Mouse (Mus musculus) hindbrain, embryonic 11.5 days (tissue): ENCODE data around the gene 4930522L14Rik. TPM values are rescaled to one million over a fixed set of nuclear protein-coding genes. Genes with fewer than 3 reads are reported as not detected.
"Not testable (repeated sequence)": the region's sequence is repeated elsewhere in the genome, so short reads cannot be mapped to it uniquely, and the experiment has no call there.

ENCODE experiments used
- ATAC-seq: fragments of 200-750 bp; cut with Nextera tagmentation; 2 replicates; pipeline ENCODE4 v1.8.0; 2017; ENCODE audit warnings: mild to moderate bottlenecking, moderate TSS enrichment, moderate library complexity; ENCODE audit not compliant: low FRiP score
- DNase-seq: peaks from one replicate; pipeline ENCODE4 v3.0.0-alpha.2; 2015; ENCODE audit warnings: low spot score
- H3K27ac ChIP-seq: fragments of 300-500 bp; sonication (generic); 2 replicates; pipeline ENCODE4 v1.5.1; 2014; ENCODE audit warnings: mild to moderate bottlenecking, low read depth, low read length
- H3K27me3 ChIP-seq: fragments of 300-500 bp; sonication (generic); 2 replicates; pipeline ENCODE4 v1.6.1; 2014; ENCODE audit warnings: mild to moderate bottlenecking, low read length, moderate library complexity, mixed read lengths; ENCODE audit not compliant: control insufficient read depth, insufficient read depth
- H3K36me3 ChIP-seq: fragments of 300-500 bp; sonication (generic); 2 replicates; pipeline ENCODE4 v1.6.1; 2014; ENCODE audit warnings: mild to moderate bottlenecking, low read length, moderate library complexity, mixed read lengths; ENCODE audit not compliant: control insufficient read depth, insufficient read depth
- H3K4me1 ChIP-seq: fragments of 300-500 bp; sonication (generic); replicated peaks from 2 replicates; pipeline ENCODE4 v1.6.1; 2014; ENCODE audit warnings: low read length, mixed read lengths; ENCODE audit not compliant: control insufficient read depth, insufficient read depth
- H3K4me2 ChIP-seq: fragments of 300-500 bp; sonication (generic); replicated peaks from 2 replicates; pipeline ENCODE4 v1.6.1; 2014; ENCODE audit warnings: mild to moderate bottlenecking, low read depth, low read length
- H3K4me3 ChIP-seq: fragments of 300-500 bp; sonication (generic); 2 replicates; pipeline ENCODE4 v1.5.1; 2014; ENCODE audit warnings: low read depth, low read length
- H3K9ac ChIP-seq: fragments of 300-500 bp; sonication (generic); 2 replicates; pipeline ENCODE4 v1.6.1; 2014; ENCODE audit warnings: low read depth, low read length
- H3K9me3 ChIP-seq: fragments of 300-500 bp; sonication (generic); 2 replicates; pipeline ENCODE4 v1.6.1; 2016; ENCODE audit warnings: low read length; ENCODE audit not compliant: control insufficient read depth
- WGBS: fragments of 180-500 bp; shearing (Covaris S2); extraction: QIAGEN DNeasy Blood & Tissue Kit; methylation state at CpG from one replicate; pipeline ENCODE4 v1.1.7; 2014; 5-methylcytosine and 5-hydroxymethylcytosine counted together
- polyA plus RNA-seq: library from polyadenylated mRNA; unstranded; fragments of >200 nt; fragmentation: Nextera tagmentation; extraction: Ambion mirVana; gene quantifications from 2 replicates; pipeline ENCODE4 v1.2.1, GENCODE M21; 2014

4930522L14Rik gene
- 6.8 and 8.4 TPM in 2 replicates for polyA plus RNA-seq

DNA sequence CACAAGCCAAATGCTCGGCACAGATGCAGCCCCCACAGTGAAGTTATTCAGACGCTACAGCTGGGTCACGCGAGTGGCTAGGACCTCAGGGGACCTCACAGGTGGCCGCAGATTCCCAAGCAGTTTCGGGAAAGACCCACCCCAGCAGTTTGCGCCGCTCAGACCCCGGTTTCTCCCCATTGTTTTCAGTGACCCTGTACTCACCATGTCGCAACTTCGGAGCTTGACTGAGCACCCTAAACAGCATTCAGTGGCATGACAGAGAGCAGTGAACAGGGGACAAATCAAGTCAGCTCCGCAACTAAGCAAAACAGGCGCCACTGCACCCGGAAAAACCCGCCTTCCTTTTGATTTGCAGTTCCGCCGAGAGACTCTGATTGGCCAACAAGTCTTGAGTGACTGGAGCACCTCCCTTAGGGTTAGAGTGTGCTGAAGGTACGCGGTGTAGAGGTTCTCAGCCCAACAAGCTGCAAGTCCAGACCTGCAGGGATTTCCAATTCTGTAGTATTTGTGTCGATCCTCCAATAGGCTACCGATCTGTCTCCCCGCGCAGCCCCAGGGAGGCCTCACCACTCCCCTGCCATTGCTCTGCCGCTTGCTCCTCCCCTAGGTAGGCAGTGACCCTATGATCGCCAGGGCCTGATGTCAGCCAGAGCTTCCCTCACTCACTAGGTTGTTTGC, at the start of gene 4930522L14Rik:
Gene 4930522L14Rik, minus strand, starts transcription at position 496 of the 681 bp plus-strand sequence.
- H3K36me3 ChIP-seq, H3K9me3 ChIP-seq, H3K27ac ChIP-seq, H3K4me1 ChIP-seq, H3K27me3 ChIP-seq: not testable (repeated sequence)
- DNase-seq (peak; percentile 47), ATAC-seq (peak; percentile 98)
- Histone ChIP-seq H3K4me3 (peak within 1 kb of the TSS; percentile 47), H3K4me2 (peak within 1 kb of the TSS; percentile 48), H3K9ac (peak within 1 kb of the TSS; percentile 49)
- WGBS: under 1% methylated on average over 23 of the region's 25 CpGs

- not testable (repeated sequence) for H3K27me3 ChIP-seq, DNase-seq, H3K4me2 ChIP-seq, H3K27ac ChIP-seq, H3K4me3 ChIP-seq, H3K9me3 ChIP-seq, ATAC-seq, H3K4me1 ChIP-seq, H3K9ac ChIP-seq, H3K36me3 ChIP-seq
These were observed 49.8 kb upstream of the 4930522L14Rik start for GRCm38 (mm10) chr5:109801466-109801865.

DNA sequence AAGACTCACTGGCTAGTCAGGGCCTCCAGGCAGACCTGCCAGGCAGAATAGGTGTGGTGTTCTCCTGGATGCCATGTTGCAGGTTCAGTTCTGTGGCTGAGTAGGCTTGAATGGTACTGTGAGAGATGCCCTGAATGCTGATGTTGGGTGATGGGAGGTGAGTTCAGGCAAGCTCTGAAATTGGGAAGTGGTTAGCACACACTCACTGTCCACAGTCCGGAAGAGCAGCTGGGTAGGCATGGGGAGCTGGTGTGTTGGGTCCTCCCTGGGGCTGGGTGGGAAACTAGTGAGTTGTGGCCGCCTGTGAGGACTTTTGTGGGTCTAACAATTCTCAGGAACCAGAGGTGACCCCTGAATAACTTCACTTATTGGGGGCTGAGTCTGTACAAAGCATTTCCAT, 48.3 kb upstream of the 4930522L14Rik start:
- 78% methylated on average over 2 of the region's 2 CpGs for WGBS
- not testable (repeated sequence) for H3K36me3 ChIP-seq, H3K27me3 ChIP-seq, ATAC-seq, H3K9me3 ChIP-seq, H3K4me1 ChIP-seq, H3K27ac ChIP-seq, H3K9ac ChIP-seq, DNase-seq, H3K4me2 ChIP-seq, H3K4me3 ChIP-seq

GRCm38 (mm10) chr5:109797017-109797416, 45.3 kb upstream of the 4930522L14Rik start:
- not testable (repeated sequence) for ATAC-seq
- WGBS: 96% methylated on average over 3 of the region's 3 CpGs

DNA sequence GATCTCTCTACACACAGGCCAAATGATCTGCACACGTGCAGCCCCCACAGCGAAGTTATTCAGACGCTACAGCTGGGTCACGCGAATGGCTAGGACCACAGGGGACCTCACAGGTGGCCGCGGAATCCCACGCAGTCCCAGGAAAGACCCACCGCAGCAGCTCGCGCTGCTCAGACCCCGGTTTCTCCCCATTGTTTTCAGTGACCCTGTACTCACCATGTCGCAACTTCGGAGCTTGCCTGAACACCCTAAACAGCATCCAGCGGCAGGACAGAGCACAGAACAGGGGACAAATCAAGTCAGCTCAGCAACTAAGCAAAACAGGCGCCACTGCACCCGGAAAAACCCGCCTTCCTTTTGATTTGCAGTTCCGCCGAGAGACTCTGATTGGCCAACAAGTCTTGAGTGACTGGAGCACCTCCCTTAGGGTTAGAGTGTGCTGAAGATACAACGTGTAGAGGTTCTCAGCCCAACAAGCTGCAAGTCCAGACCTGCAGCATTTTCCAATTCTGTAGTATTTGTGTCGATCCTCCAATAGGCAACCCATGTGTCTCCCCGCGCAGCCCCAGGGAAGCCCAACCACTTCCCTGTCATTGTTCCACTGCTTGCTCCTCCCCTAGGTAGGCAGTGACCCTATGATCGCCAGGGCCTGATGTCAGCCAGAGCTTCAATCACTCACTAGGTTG, 44.4 kb upstream of the 4930522L14Rik start:
- not testable (repeated sequence) for H3K27me3 ChIP-seq, H3K27ac ChIP-seq, H3K4me1 ChIP-seq, H3K9me3 ChIP-seq, H3K36me3 ChIP-seq
- DNase-seq (peak; percentile 64), ATAC-seq (peak; percentile 96)
- Histone ChIP-seq H3K4me3 (peak overlapping the region; percentile 47), H3K9ac (peak overlapping the region; percentile 50), H3K4me2 (peak overlapping the region; percentile 43)
- 2% methylated on average over 25 of the region's 25 CpGs for WGBS

More at GRCm38 (mm10) chr5:109797017-109797416, 45.3 kb upstream of the 4930522L14Rik start:
- not testable (repeated sequence) for H3K4me3 ChIP-seq, H3K36me3 ChIP-seq, DNase-seq, H3K9ac ChIP-seq, H3K27ac ChIP-seq, H3K4me2 ChIP-seq, H3K27me3 ChIP-seq, H3K4me1 ChIP-seq, H3K9me3 ChIP-seq

- not testable (repeated sequence) for H3K4me1 ChIP-seq, H3K4me3 ChIP-seq, H3K9me3 ChIP-seq, H3K9ac ChIP-seq, H3K36me3 ChIP-seq, DNase-seq, H3K27me3 ChIP-seq, H3K27ac ChIP-seq
- H3K4me2 ChIP-seq: peak overlapping the region; percentile 25; the same call in 1 of the 2 replicates
- peak; percentile 26 for ATAC-seq
- WGBS: 68% methylated on average over 4 of the region's 4 CpGs
These were observed 541 bp upstream of the 4930522L14Rik start for GRCm38 (mm10) chr5:109752073-109752780.

DNA sequence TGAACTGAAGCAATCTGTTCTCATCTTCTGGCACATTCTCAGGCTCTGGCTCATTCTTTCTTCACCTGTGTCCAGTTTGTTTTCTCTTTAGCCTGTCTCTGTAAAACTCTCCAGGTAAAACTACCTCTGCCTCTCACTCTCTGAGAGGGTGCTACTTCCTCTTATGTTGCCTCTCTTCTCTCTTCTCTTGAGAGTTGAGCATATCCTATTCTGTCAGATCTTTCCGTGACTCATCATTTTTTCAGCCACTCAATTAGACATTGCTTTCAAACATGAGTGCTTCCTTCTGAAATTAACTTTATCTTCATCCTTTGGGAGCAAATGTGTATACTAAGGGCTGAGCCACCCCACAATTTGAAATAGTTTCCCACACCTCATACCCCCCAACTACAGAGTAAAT, 6.6 kb downstream of the 4930522L14Rik start:
- not testable (repeated sequence) for H3K27me3 ChIP-seq, H3K36me3 ChIP-seq, H3K4me2 ChIP-seq, ATAC-seq, H3K4me1 ChIP-seq, H3K9ac ChIP-seq, H3K27ac ChIP-seq, H3K9me3 ChIP-seq, H3K4me3 ChIP-seq, DNase-seq
- 94% methylated on average over 1 of the region's 1 CpGs for WGBS

- H3K27ac ChIP-seq, H3K27me3 ChIP-seq, DNase-seq, H3K4me1 ChIP-seq, ATAC-seq, H3K4me2 ChIP-seq, H3K9me3 ChIP-seq, H3K36me3 ChIP-seq, H3K9ac ChIP-seq, H3K4me3 ChIP-seq: not testable (repeated sequence)
- 82% methylated on average over 3 of the region's 3 CpGs for WGBS
These were observed 34.3 kb downstream of the 4930522L14Rik start for GRCm38 (mm10) chr5:109717341-109717740.
